Mouse (Mus musculus) olfactory bulb, adult 2 months (tissue): Measurements from ENCODE around the gene Zer1.

Source experiments
- CTCF ChIP-seq: fragments of 200-500 bp; IDR thresholded peaks from 2 replicates; pipeline ENCODE4 v1.5.1; 2012; ENCODE audit warnings: low read depth, mild to moderate bottlenecking, low read length, moderate library complexity; ENCODE audit not compliant: insufficient read depth
- POLR2A ChIP-seq: fragments of 200-500 bp; IDR thresholded peaks from 2 replicates; pipeline ENCODE4 v1.6.1; 2012; ENCODE audit warnings: mild to moderate bottlenecking, low read depth, low read length, moderate library complexity; ENCODE audit not compliant: insufficient read depth

GRCm38 (mm10) chr2:30147466-30147865 lies 23.1 kb upstream of the Zer1 start:
- no peak for TF ChIP-seq POLR2A
- no peak for TF ChIP-seq CTCF
